In the genomic region with DNA sequence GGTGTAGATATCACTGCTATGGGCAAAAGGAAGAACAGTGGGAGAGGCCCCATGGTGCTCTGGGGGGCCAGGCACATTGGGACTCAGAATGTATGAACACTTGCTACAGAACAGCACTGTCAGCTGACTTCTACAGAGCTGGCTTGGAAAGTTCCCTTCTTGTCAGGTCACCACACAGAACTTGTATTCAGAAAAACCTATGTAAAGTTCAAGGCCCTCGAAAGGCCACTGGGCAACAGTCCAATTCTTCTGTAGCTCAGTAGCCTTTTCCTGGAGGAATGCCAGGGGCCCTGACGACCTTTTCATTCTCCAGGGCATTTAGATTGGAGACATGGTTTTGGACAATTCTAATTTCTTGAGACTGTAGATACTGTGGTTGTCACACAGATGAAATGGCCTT, we compare ENCODE assay signal across 13 mouse cellular contexts. TPM values are rescaled to one million over a fixed set of nuclear protein-coding genes. Genes with fewer than 3 reads are reported as not detected.
DNase-seq lines count a peak whose midpoint lies in the region; ATAC-seq and TF ChIP-seq lines count a peak whose summit lies in the region.
"Had no signal": no experiment of that assay in that cellular context is flagged by ENCODE, and none has a peak within 500 bp of the region (broad histone marks: within the 10 kb centered on the region; RNA-seq: fewer than 3 reads in every experiment).

No protein-coding gene starts in this region.

- H3K4me3 ChIP-seq in intestine, embryonic 15.5 days (replicated peaks) = no peak overlapping the region
- no peak overlapping the region for H3K4me3 ChIP-seq in intestine, postnatal 0 days (ENCODE audit: low read depth, low read length)
- no peak overlapping the region for H3K4me3 ChIP-seq in liver, embryonic 15.5 days (replicated peaks)
- H3K4me3 ChIP-seq: erythroblast, embryonic 14.5 days had no signal

- 32% methylated on average over 2 of the region's 2 CpGs for WGBS in intestine, embryonic 15.5 days
- 38% methylated on average over 2 of the region's 2 CpGs for WGBS in intestine, postnatal 0 days
- 47% methylated on average over 2 of the region's 2 CpGs for WGBS in liver, embryonic 15.5 days (ENCODE audit: insufficient replicate concordance)

- no peak for TF ChIP-seq CTCF in intestine, postnatal 0 days (IDR thresholded peaks at IDR 0.05; ENCODE audit: low read depth)

- ATAC-seq in intestine, embryonic 15.5 days = peak; percentile 41
- no peak for ATAC-seq in intestine, postnatal 0 days
- peak; percentile 51; the same call in 1 of the 2 replicates for ATAC-seq in liver, embryonic 15.5 days (ENCODE audit: insufficient read depth)
- ATAC-seq in erythroblast, adult 5-6 weeks (replicated peaks; ENCODE audit: low FRiP score, poor library complexity, severe bottlenecking) = no peak

- no peaks in the 10 kb centered on the region for H3K9me3 ChIP-seq in intestine, embryonic 15.5 days
- no peaks in the 10 kb centered on the region for H3K9me3 ChIP-seq in intestine, postnatal 0 days (ENCODE audit: control insufficient read depth)
- no peaks in the 10 kb centered on the region for H3K9me3 ChIP-seq in liver, embryonic 15.5 days (replicated peaks)

- H3K27me3 ChIP-seq in intestine, embryonic 15.5 days (replicated peaks) = no peaks in the 10 kb centered on the region
- no peaks in the 10 kb centered on the region for H3K27me3 ChIP-seq in intestine, postnatal 0 days (replicated peaks; ENCODE audit: control insufficient read depth, insufficient read depth, low read length)
- peaks cover 14% of the 10 kb centered on the region; the same call in 1 of the 2 replicates for H3K27me3 ChIP-seq in liver, embryonic 15.5 days

- H3K4me2 ChIP-seq in intestine, embryonic 15.5 days (replicated peaks) = no peak overlapping the region
- H3K4me2 ChIP-seq in intestine, postnatal 0 days (replicated peaks; ENCODE audit: low read depth) = no peak overlapping the region
- no peak overlapping the region for H3K4me2 ChIP-seq in liver, embryonic 15.5 days

- no peak overlapping the region for H3K9ac ChIP-seq in intestine, embryonic 15.5 days
- H3K9ac ChIP-seq in intestine, postnatal 0 days (ENCODE audit: low read depth, low read length) = no peak overlapping the region
- H3K9ac ChIP-seq in liver, embryonic 15.5 days = no peak overlapping the region

- no peaks in the 10 kb centered on the region for H3K36me3 ChIP-seq in intestine, embryonic 15.5 days
- no peaks in the 10 kb centered on the region for H3K36me3 ChIP-seq in intestine, postnatal 0 days (ENCODE audit: control insufficient read depth, insufficient read depth)
- no peaks in the 10 kb centered on the region for H3K36me3 ChIP-seq in liver, embryonic 15.5 days (replicated peaks)

- intact Hi-C loops in left cerebral cortex, postnatal 36 days (cut with DNase I) = no loop called here

- H3K4me1 ChIP-seq in intestine, embryonic 15.5 days (replicated peaks) = peaks cover 9% of the 10 kb centered on the region; the same call in 1 of the 2 replicates
- H3K4me1 ChIP-seq in intestine, postnatal 0 days (replicated peaks; ENCODE audit: control insufficient read depth, insufficient read depth, low read length) = peaks cover 6% of the 10 kb centered on the region; the same call in 1 of the 2 replicates
- H3K4me1 ChIP-seq in liver, embryonic 15.5 days (replicated peaks) = peaks cover 7% of the 10 kb centered on the region

- H3K27ac ChIP-seq in intestine, embryonic 15.5 days = no peak overlapping the region
- no peak overlapping the region for H3K27ac ChIP-seq in intestine, postnatal 0 days (ENCODE audit: low read depth, low read length)
- H3K27ac ChIP-seq in liver, embryonic 15.5 days (replicated peaks) = 0 out of 2 replicates have a peak overlapping the region, but pooled peaks have one; percentile 6

- peak; percentile 79 for DNase-seq in adrenal gland, adult 8-10 months
- DNase-seq in kidney, adult 8-10 months = peak; percentile 50 to 61
- DNase-seq in right cerebral cortex, adult 2 months (ENCODE audit: low spot score in 2 of 2) = no peak
- DNase-seq in left cerebral cortex, postnatal 36 days (ENCODE audit: low spot score in 2 of 2) = no peak
- DNase-seq: cerebellum, postnatal 25 days had no signal

RNA-seq across cellular contexts. Expression of a gene that starts 2.5 kb away (rescaled TPM):
- 0.15 and 0.39 TPM in 2 replicates for polyA plus RNA-seq in intestine, embryonic 15.5 days (2015; fragmentation: Nextera tagmentation; extraction: Ambion mirVana)
- polyA plus RNA-seq in intestine, postnatal 0 days (2015; fragmentation: Nextera tagmentation; extraction: Ambion mirVana) = 0.43 TPM in 2 replicates
- total RNA-seq in adrenal gland, adult 8-10 months (2022) = under 1 TPM in 2 of 4 experiments, not detected in 2; 0.27 to 0.46 TPM
- 0.64 and 0.82 TPM in 2 replicates for polyA plus RNA-seq in liver, embryonic 15.5 days (2015; fragmentation: Nextera tagmentation; extraction: Ambion mirVana)
- total RNA-seq in erythroblast, adult 5-6 weeks (2015; ENCODE audit: low replicate concordance) = 0.84 TPM in 1 of 2 replicates, not detected in the other
- total RNA-seq in erythroblast, adult 5-6 weeks (2017; ENCODE audit: low replicate concordance) = 1.1 TPM in 1 of 2 replicates, not detected in the other
- total RNA-seq in left cerebral cortex, postnatal 36 days (2021) = 1 to 10 TPM in 1 of 2 experiments, under 1 TPM in 1; 0.81 to 1.3 TPM
- polyA plus RNA-seq: erythroblast, embryonic 14.5 days; intestine, embryonic 14.5 days had no signal

RNA-seq across cellular contexts. Expression of a gene that starts 2.6 kb away (rescaled TPM):
- polyA plus RNA-seq in intestine, embryonic 15.5 days (2015; fragmentation: Nextera tagmentation; extraction: Ambion mirVana) = 0.24 and 0.52 TPM in 2 replicates
- 0.44 and 0.48 TPM in 2 replicates for polyA plus RNA-seq in intestine, postnatal 0 days (2015; fragmentation: Nextera tagmentation; extraction: Ambion mirVana)
- not detected for total RNA-seq in adrenal gland, adult 8-10 months (2022)
- polyA plus RNA-seq in liver, embryonic 15.5 days (2015; fragmentation: Nextera tagmentation; extraction: Ambion mirVana) = 0.24 TPM in 1 of 2 replicates, not detected in the other
- not detected in 2 replicates for total RNA-seq in erythroblast, adult 5-6 weeks (2015; ENCODE audit: low replicate concordance)
- total RNA-seq in erythroblast, adult 5-6 weeks (2017; ENCODE audit: low replicate concordance) = 1.2 TPM in 1 of 2 replicates, not detected in the other
- total RNA-seq in left cerebral cortex, postnatal 36 days (2021) = not detected
- polyA plus RNA-seq: erythroblast, embryonic 14.5 days; lung, embryonic 16.5 days; neural tube, embryonic 11.5 days had no signal

Comparison
In these comparisons a context has a peak if more than half of its experiments do, and no peak if none do; other contexts are left out.
1. ATAC-seq: peak in intestine, embryonic 15.5 days (single experiment) and liver, embryonic 15.5 days (single experiment); none in intestine, postnatal 0 days (single experiment) and erythroblast, adult 5-6 weeks (single experiment).
2. DNase-seq: peak in adrenal gland, adult 8-10 months (single experiment) and kidney, adult 8-10 months (2 of 2); none in right cerebral cortex, adult 2 months (0 of 2) and left cerebral cortex, postnatal 36 days (0 of 2).